Mouse (Mus musculus) kidney, postnatal 36 days (tissue): Measurements from ENCODE around the gene Adam19.

Experiments used
- DNase-seq, 2 experiments: peaks; one replicate each; pipeline ENCODE4 v3.0.0; 2021 to 2022; ENCODE audit warnings: mixed read lengths in 2 of 2

Adam19 gene

DNA sequence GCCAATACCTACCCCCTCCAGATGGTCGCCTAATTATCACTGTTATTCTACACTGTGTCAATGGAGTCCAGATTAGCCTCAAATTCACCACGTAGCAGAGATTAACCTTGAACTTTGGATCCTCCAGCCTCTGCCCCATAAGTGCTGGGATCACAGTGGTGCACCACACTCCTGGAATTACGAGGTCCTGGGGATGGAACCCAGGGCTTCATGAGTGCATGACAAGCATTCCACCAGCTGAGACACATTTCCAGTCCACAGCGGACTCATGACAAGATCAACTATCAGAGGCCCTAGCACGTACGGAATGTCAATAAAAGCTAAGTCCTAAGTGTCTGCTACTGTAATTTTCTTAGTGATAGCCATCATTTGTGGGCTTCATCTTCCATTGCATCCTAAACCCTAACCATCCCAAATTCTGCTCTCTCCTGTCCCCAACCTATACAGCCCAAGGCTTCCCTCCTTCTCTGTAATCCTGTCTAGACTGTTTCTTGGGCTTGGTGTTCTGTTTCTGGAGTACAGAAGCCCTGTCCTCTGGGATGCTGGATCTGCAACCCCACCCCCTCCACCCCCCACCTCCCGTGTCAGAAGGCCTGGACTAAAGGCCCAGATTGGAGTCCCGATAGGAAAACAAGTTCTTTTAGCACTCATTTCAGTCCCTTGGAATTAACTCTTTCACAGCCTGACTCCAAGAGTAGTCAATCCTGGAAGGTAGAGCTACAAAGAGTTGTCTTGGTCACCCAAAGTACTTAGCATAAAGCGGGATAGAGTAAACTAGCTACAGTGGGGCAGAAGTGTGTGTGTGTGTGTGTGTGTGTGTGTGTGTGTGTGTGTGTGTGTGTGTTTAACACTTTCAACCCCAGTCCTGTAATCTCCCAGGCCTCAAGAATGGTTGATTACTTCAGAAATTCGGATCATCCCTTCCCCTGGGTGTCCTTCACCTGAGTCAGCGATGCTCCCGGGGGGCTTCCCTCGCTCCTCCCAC is 589 bp upstream of the Adam19 start:
- no peak for DNase-seq

DNA sequence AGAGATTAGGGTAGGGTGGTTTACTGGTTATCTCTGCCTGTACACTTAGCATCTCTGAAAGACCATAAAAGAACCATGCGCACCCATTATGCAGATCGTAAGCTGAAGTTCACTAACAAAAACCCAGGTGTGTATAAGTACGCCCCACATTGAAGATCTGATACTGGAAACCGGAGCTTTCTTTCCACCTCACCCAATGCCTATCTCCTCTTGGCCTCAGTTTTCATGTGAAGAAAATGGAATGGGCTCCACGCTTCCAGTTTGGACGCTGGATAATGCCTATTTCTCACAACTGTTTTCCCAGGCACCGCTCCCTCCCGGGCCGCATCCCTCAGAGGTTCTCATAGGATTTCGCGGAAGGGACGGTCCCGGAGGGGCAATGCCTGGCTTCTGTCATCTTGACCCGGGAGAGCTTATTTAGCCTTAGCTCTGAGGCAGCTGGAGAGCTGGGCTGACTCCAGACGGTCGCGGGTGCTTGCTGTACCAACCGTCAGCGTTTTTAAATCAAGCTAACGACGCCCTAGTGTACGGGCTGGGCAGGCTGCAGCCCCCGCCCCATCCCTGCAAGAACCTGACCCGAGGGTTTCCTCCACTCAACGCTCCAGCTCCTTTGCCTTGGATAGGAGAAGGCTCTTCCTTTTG is 1.1 kb downstream of the Adam19 start:
- DNase-seq: peak in 1 of 2 experiments; percentile 39

GRCm38 (mm10) chr11:46058011-46058410 is 2.2 kb downstream of the Adam19 start:
- no peak for DNase-seq

DNA sequence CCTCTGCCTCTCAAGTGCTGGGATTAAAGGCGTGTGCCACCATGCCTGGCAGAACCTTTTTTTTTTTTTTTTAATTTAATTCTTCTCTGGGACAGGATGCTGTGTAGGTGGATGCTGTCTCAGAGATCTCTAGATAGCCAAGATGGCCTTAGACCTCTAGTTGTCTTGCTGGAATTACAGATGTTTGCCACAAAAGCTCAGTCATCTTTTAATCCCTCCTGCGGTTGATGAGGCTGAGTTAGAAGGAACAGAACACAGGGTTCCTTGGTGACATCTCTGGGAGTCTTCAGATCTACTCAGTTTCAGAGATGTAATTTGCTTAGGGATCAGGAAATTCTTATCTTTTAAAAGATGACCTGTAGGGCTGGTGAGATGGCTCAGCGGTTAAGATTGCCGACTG is 3.1 kb downstream of the Adam19 start:
- DNase-seq: no peak

DNA sequence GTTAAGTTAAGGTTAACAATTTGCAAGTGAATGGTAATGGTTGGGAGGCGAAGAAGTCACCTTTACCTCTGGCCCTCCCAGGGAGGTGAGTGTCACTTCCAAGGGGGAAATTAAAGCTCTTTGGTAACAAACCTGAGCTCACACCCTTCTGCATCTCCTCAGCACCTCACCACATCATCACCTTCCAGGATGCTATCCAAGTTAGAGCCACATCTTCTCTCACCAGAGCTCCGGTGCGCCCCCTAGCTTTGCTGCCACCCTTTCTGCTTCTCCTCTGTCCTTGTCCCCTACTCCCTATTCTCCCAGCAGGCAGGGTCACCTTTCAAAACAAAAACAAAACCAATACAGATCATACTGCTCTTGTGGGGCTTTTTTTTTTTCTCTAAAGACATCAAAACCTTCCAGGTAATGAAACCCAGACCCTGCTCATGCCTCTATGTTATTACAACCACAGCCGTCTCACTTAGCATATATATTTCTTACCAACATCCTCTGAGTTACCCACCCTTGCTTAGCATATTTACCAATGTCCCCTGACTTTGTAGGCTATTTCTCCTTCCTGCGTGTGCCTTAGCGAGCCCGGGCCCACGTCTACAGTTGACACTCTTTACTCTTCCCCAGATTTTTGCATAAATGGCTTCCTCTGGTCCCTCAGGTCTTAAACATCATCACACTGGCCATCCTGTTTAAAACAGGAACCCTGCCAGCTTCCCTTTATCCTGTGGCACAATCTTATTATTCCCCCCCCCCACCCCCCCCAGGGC is 4.3 kb downstream of the Adam19 start:
- peak in 1 of 2 experiments; percentile 53 for DNase-seq

- DNase-seq: no peak
Observed at GRCm38 (mm10) chr11:46060651-46061020, 4.8 kb downstream of the Adam19 start.

GRCm38 (mm10) chr11:46061776-46062445 is 6.1 kb downstream of the Adam19 start:
- DNase-seq: no peak

DNA sequence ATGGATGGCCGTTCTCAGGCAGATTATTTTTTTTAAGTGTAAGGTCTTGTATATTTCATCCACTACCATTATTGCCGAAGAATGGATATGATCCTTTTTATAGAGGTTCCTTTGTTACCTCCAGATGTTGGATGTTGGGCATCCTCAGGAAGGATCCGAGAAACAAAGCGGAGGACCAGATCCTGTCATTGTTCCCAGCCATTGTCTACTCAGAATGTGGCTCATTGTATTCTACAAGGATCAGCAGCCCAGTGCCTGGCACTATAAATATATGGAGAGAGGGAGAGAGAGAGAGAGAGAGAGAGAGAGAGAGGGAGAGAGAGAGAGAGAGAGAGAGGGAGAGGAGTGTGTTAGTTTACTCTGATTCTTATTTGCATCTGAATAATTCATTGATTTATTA is 6.8 kb downstream of the Adam19 start:
- no peak for DNase-seq

GRCm38 (mm10) chr11:46062993-46063731 is 7.4 kb downstream of the Adam19 start:
- peak in 1 of 2 experiments; percentile 51 for DNase-seq

GRCm38 (mm10) chr11:46064767-46065166 is 9.0 kb downstream of the Adam19 start:
- peak; percentile 56 to 70 for DNase-seq

- DNase-seq: peak; percentile 79 to 82
Observed at GRCm38 (mm10) chr11:46065201-46066011, 9.6 kb downstream of the Adam19 start.

- no peak for DNase-seq
Observed at GRCm38 (mm10) chr11:46067371-46068060, 11.7 kb downstream of the Adam19 start.

GRCm38 (mm10) chr11:46068756-46069407 is 13.1 kb downstream of the Adam19 start:
- DNase-seq: peak; percentile 56 to 66

- peak in 1 of 2 experiments; percentile 15 for DNase-seq
Observed at GRCm38 (mm10) chr11:46069408-46070003, 13.7 kb downstream of the Adam19 start.

DNA sequence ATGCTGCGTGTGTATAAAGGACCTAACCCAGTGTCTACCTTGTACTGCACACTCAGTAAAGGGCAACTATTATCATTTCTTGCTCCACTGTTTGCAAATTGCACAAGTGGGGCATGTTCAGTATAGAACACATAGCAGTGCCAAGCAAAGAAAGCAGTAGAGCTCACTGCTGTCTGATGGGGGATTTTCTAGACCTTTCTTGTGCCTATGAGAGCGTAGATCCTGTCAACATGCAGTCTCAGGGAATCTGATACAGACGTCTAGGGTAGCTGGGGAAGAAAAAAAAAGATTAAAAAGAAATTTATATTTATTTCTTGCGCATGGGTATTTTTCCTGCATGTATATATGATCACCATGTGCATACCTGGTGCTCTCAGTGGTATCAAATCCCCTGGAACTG is 14.4 kb downstream of the Adam19 start:
- no peak for DNase-seq

- no peak for DNase-seq
Observed at GRCm38 (mm10) chr11:46070789-46071188, 15.0 kb downstream of the Adam19 start.

GRCm38 (mm10) chr11:46072466-46073060 is 16.8 kb downstream of the Adam19 start:
- DNase-seq: no peak

- peak in 1 of 2 experiments; percentile 25 for DNase-seq
Observed at GRCm38 (mm10) chr11:46073061-46073849, 17.5 kb downstream of the Adam19 start.
